Mouse (Mus musculus) kidney, adult 2 months (tissue): ENCODE data around the gene Dmac2.

Experiments
- CTCF ChIP-seq: fragments of 200-500 bp; conservative IDR thresholded peaks from 2 replicates; pipeline ENCODE4 v1.5.1; 2011; ENCODE audit warnings: low read depth, mild to moderate bottlenecking, control low read depth, low read length, moderate library complexity, mixed read lengths; ENCODE audit not compliant: insufficient read depth, insufficient read length
- POLR2A ChIP-seq: fragments of 200-500 bp; IDR thresholded peaks from one replicate; pipeline ENCODE4 v1.6.1; 2011; ENCODE audit warnings: low read depth, low read length, control low read depth

GRCm38 (mm10) chr7:25624851-25625250 is 5.6 kb downstream of the Dmac2 start:
- no peak for TF ChIP-seq POLR2A
- no peak for TF ChIP-seq CTCF
